Mouse (Mus musculus) thymus, adult 2 months (tissue): ENCODE measurements at regions not wholly inside any gene's neighbourhood (a gene's known extent, or its start where the extent isn't known, plus 50 kb on each side); places are given as distances from the start of the nearest gene placed in this dataset.

ENCODE experiments used
- CTCF ChIP-seq: fragments of 200-500 bp; IDR thresholded peaks from 2 replicates; pipeline ENCODE4 v1.5.1; 2012; ENCODE audit warnings: mild to moderate bottlenecking, control low read depth, low read length, moderate library complexity, borderline replicate concordance; ENCODE audit not compliant: control insufficient read depth, poor library complexity, insufficient read depth; ENCODE audit errors: extremely low read depth
- POLR2A ChIP-seq: fragments of 200-500 bp; IDR thresholded peaks from 2 replicates; pipeline ENCODE4 v1.6.1; 2012; ENCODE audit warnings: mild to moderate bottlenecking, low read length, control low read depth, moderate library complexity; ENCODE audit not compliant: control insufficient read depth, poor library complexity, insufficient read depth; ENCODE audit errors: extremely low read depth

DNA sequence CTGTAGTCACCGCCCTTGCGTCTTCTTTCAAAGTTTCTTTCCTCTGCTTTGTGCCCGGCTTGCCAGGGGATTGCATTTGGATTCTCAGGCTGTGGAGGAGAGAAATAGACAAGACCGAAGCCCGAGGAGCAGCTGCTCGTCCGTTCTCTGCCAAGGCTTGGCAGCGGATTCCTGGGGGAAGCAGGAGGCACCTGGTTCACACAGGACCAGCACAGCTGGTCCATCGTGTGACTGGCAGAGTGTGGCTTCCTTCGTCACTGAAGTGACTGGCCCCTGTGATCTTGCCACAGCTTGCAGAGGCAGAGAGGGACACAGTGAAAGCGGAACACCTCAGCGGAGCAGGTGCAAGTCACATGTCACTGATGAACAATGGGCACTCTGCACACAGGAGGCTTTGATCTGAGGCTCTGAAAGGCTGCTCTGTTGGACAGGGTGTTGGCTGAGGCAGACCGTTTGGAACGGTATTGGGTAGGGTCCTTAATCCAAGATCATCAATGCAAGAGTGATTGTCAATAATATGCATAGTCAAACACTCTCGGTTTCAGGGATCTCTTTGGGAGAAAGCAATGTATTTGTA is 214.5 kb downstream of the Rnf144b start:
- no peak for TF ChIP-seq POLR2A
- TF ChIP-seq CTCF: no peak
